Mouse (Mus musculus): ENCODE measurements around the gene Pclo. TPM values are rescaled to one million over a fixed set of nuclear protein-coding genes. Genes with fewer than 3 reads are reported as not detected.

Pclo gene
- polyA plus RNA-seq, 2 experiments = 0.01 to 0.02 TPM

DNA sequence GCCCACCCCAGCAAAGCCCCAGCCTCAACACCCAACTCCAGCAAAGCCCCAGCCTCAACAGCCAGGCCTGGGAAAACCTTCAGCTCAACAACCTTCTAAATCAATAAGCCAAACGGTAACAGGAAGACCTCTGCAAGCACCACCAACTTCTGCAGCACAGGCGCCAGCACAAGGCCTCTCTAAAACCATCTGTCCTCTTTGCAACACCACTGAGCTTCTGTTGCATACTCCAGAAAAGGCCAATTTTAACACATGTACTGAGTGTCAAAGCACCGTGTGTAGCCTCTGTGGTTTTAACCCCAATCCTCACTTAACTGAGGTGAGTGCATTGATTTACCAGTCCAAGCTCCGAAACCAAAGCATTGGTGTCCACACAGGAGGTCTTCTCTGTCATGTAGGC, 7.3 kb downstream of the Pclo start:
- no peak for DNase-seq (ENCODE audit: low read depth in 3 of 3, low spot score in 3 of 3)
- no peak for ATAC-seq (ENCODE audit: insufficient read depth)
- H3K4me1 ChIP-seq (replicated peaks; ENCODE audit: control insufficient read depth in 2 of 2, insufficient read depth in 2 of 2, low read length in 1 of 2) = no peaks in the 10 kb centered on the region
- 52% methylated on average over 4 of the region's 4 CpGs for WGBS (ENCODE audit: insufficient replicate concordance)
- no peak overlapping the region for H3K9ac ChIP-seq (replicated peaks)
- no peaks in the 10 kb centered on the region for H3K36me3 ChIP-seq (replicated peaks; ENCODE audit: control insufficient read depth, insufficient read depth, low read depth)
- no peak overlapping the region for H3K4me3 ChIP-seq (ENCODE audit: insufficient read depth in 1 of 2, low read depth in 2 of 2, low read length in 2 of 2)
- no peak overlapping the region for H3K27ac ChIP-seq
- H3K27me3 ChIP-seq (ENCODE audit: control insufficient read depth, insufficient read depth, low read length) = no peaks in the 10 kb centered on the region
- no peaks in the 10 kb centered on the region for H3K9me3 ChIP-seq (ENCODE audit: control insufficient read depth, low read length)
- TF ChIP-seq CTCF (IDR thresholded peaks at IDR 0.05; ENCODE audit: low read depth) (no peak), EP300 (IDR thresholded peaks at IDR 0.05; ENCODE audit: low read depth) (no peak)
- no peak overlapping the region for H3K4me2 ChIP-seq (ENCODE audit: low read depth)

DNA sequence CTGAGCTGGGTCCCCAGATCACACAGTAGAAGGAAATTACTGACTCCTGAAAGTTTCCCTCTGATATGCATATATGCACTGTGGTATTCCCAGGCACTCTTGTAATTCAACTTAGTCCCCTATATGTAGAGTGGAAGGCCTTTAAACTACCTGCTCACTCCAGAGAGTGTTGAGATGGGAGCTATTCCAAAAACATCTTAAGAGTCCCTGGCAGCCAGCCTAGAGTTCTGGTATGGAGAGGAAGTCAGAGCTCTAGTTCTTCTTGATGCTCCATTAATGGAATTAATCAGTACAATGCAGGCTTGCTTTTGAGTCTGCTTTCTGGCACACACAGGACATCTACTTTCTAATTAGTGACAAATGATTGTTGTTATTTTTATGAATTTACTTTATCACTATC, 11.3 kb downstream of the Pclo start:
- Histone ChIP-seq H3K4me2 (ENCODE audit: low read depth) (no peak overlapping the region), H3K27ac (no peak overlapping the region), H3K36me3 (replicated peaks; ENCODE audit: control insufficient read depth, insufficient read depth, low read depth) (no peaks in the 10 kb centered on the region), H3K27me3 (ENCODE audit: control insufficient read depth, insufficient read depth, low read length) (no peaks in the 10 kb centered on the region), H3K9ac (replicated peaks) (no peak overlapping the region), H3K9me3 (ENCODE audit: control insufficient read depth, low read length) (no peaks in the 10 kb centered on the region), H3K4me3 (ENCODE audit: insufficient read depth in 1 of 2, low read depth in 2 of 2, low read length in 2 of 2) (no peak overlapping the region), H3K4me1 (replicated peaks; ENCODE audit: control insufficient read depth in 2 of 2, insufficient read depth in 2 of 2, low read length in 1 of 2) (no peaks in the 10 kb centered on the region)
- DNase-seq (ENCODE audit: low read depth in 3 of 3, low spot score in 3 of 3) (no peak), ATAC-seq (ENCODE audit: insufficient read depth) (no peak)
- no peak for TF ChIP-seq CTCF (IDR thresholded peaks at IDR 0.05; ENCODE audit: low read depth)
- TF ChIP-seq EP300 (IDR thresholded peaks at IDR 0.05; ENCODE audit: low read depth) = no peak

DNA sequence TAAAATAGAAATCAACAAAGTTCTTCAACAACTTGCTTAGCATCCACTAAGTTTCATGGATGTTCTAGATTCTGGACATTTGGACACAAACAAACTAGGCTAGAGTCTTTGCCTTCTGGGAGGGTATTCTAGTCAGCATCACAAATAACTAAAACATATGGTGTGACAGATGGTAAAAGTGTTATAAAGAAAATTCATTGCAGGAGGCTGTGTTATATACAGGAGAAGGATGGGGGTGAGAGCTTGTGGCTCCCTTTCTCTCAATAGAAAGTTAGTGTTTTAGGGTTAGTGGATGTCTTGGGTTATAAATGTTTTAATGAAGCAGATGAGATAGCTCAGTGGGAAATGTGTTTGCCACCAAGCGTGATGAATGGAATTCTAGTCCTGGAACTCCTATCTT, 13.1 kb downstream of the Pclo start:
- TF ChIP-seq CTCF (IDR thresholded peaks at IDR 0.05; ENCODE audit: low read depth) = no peak
- no peak for TF ChIP-seq EP300 (IDR thresholded peaks at IDR 0.05; ENCODE audit: low read depth)
- Histone ChIP-seq H3K4me1 (replicated peaks; ENCODE audit: control insufficient read depth in 2 of 2, insufficient read depth in 2 of 2, low read length in 1 of 2) (no peaks in the 10 kb centered on the region), H3K27ac (no peak overlapping the region), H3K36me3 (replicated peaks; ENCODE audit: control insufficient read depth, insufficient read depth, low read depth) (no peaks in the 10 kb centered on the region), H3K9ac (replicated peaks) (no peak overlapping the region), H3K9me3 (ENCODE audit: control insufficient read depth, low read length) (no peaks in the 10 kb centered on the region), H3K4me3 (ENCODE audit: insufficient read depth in 1 of 2, low read depth in 2 of 2, low read length in 2 of 2) (no peak overlapping the region), H3K4me2 (ENCODE audit: low read depth) (no peak overlapping the region), H3K27me3 (ENCODE audit: control insufficient read depth, insufficient read depth, low read length) (no peaks in the 10 kb centered on the region)
- DNase-seq (ENCODE audit: low read depth in 3 of 3, low spot score in 3 of 3) (no peak), ATAC-seq (ENCODE audit: insufficient read depth) (no peak)
- 39% methylated on average over 1 of the region's 1 CpGs for WGBS (ENCODE audit: insufficient replicate concordance)

DNA sequence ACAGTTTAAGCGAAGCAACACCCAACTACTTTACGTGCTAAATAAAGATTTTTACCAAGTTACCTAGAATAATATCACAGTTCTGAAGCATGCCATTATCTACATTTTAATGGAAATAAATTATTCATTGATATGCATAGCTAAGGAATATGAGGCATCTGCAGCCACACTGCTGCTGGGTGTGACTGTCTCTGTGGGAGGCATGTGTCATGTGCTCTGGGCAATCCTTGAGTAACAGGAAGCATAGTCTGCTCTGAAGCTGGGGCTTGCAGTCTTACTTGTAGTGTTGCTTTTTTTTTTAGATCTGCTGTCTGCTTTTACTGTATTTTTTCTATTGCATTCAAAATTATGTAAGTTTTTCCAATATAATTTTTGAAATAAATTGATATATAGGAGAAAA, 17.2 kb downstream of the Pclo start:
- DNase-seq (ENCODE audit: low read depth in 3 of 3, low spot score in 3 of 3) = no peak
- no peak overlapping the region for H3K4me2 ChIP-seq (ENCODE audit: low read depth)
- H3K27ac ChIP-seq = no peak overlapping the region
- no peaks in the 10 kb centered on the region for H3K27me3 ChIP-seq (ENCODE audit: control insufficient read depth, insufficient read depth, low read length)
- H3K4me3 ChIP-seq (ENCODE audit: insufficient read depth in 1 of 2, low read depth in 2 of 2, low read length in 2 of 2) = no peak overlapping the region
- no peaks in the 10 kb centered on the region for H3K4me1 ChIP-seq (replicated peaks; ENCODE audit: control insufficient read depth in 2 of 2, insufficient read depth in 2 of 2, low read length in 1 of 2)
- no peak overlapping the region for H3K9ac ChIP-seq (replicated peaks)
- no peaks in the 10 kb centered on the region for H3K36me3 ChIP-seq (replicated peaks; ENCODE audit: control insufficient read depth, insufficient read depth, low read depth)
- H3K9me3 ChIP-seq (ENCODE audit: control insufficient read depth, low read length) = no peaks in the 10 kb centered on the region
- TF ChIP-seq EP300 (IDR thresholded peaks at IDR 0.05; ENCODE audit: low read depth) (no peak), CTCF (IDR thresholded peaks at IDR 0.05; ENCODE audit: low read depth) (no peak)
- no peak for ATAC-seq (ENCODE audit: insufficient read depth)
- 69% methylated on average over 2 of the region's 2 CpGs for WGBS (ENCODE audit: insufficient replicate concordance)

DNA sequence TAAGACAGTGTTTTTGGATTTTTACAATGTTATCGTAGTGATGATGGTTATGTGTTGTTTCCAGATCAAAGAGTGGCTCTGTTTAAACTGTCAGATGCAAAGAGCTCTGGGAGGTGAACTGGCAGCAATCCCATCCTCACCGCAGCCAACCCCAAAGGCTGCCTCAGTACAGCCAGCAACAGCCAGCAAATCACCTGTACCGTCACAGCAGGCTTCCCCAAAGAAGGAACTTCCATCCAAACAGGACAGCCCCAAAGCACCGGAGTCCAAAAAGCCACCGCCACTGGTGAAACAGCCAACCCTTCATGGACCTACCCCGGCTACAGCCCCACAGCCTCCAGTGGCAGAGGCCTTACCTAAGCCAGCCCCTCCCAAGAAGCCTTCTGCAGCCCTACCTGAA, 24.6 kb downstream of the Pclo start:
- WGBS (ENCODE audit: insufficient replicate concordance) = 47% methylated on average over 6 of the region's 6 CpGs
- H3K9me3 ChIP-seq (ENCODE audit: control insufficient read depth, low read length) = no peaks in the 10 kb centered on the region
- TF ChIP-seq EP300 (IDR thresholded peaks at IDR 0.05; ENCODE audit: low read depth) (no peak), CTCF (IDR thresholded peaks at IDR 0.05; ENCODE audit: low read depth) (no peak)
- H3K4me2 ChIP-seq (ENCODE audit: low read depth) = no peak overlapping the region
- H3K4me1 ChIP-seq (replicated peaks; ENCODE audit: control insufficient read depth in 2 of 2, insufficient read depth in 2 of 2, low read length in 1 of 2) = no peaks in the 10 kb centered on the region
- ATAC-seq (ENCODE audit: insufficient read depth) = no peak
- H3K27me3 ChIP-seq (ENCODE audit: control insufficient read depth, insufficient read depth, low read length) = no peaks in the 10 kb centered on the region
- H3K36me3 ChIP-seq (replicated peaks; ENCODE audit: control insufficient read depth, insufficient read depth, low read depth) = no peaks in the 10 kb centered on the region
- DNase-seq (ENCODE audit: low read depth in 3 of 3, low spot score in 3 of 3) = no peak
- H3K27ac ChIP-seq = no peak overlapping the region
- H3K9ac ChIP-seq (replicated peaks) = no peak overlapping the region
- no peak overlapping the region for H3K4me3 ChIP-seq (ENCODE audit: insufficient read depth in 1 of 2, low read depth in 2 of 2, low read length in 2 of 2)

Data from liver, embryonic 14.5 days (tissue).